Mouse (Mus musculus): ENCODE measurements at regions not wholly inside any gene's neighbourhood (a gene's known extent, or its start where the extent isn't known, plus 50 kb on each side); places are given as distances from the start of the nearest gene placed in this dataset.

DNA sequence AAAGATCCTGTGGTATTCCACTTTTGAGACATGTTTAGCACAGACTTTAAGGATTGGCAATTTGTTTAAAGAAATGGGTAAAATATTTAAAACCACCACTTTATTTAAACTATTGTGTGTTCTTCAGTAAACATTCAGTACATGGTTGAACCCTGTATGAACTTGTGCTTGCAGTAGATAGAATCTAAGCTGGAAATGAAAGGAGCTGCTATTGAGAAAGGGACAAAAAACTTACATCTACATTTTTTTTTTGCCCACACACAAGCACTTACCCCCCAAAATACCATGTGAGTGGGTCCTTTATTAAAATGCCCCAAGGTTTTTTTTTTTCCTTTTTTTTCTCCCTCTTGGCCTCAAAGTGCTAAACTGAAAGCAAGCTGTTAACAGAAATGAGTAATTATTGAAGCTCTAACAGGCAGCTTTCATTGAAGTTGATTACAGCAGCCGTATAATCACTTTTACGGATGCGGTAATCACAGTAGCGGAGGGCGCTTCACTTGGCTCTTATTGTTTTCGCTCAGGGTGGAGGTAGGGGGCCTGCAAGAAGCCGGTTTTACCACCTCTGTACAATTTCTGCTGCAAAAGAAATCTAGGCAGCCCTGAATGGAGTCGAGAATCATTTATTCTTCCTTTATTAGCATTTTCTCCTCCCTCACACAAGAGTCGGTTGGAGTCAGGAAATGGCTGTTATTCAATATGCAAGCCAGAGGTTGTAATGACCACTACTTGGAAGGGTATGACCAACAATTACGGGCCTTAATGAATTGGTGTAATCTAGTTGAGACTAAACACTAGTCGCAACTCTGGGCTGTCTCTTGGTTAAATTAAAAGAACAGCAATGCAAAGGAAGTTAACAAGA, 257.7 kb downstream of the Lmo4 start:
- no peak for TF ChIP-seq EP300 (IDR thresholded peaks at IDR 0.05; ENCODE audit: low read depth)
- TF ChIP-seq CTCF (IDR thresholded peaks at IDR 0.05; ENCODE audit: low read depth): no peak

Data from liver, postnatal 0 days (tissue).